Mouse (Mus musculus): Measurements from ENCODE around the gene Igfbp6.

DNA sequence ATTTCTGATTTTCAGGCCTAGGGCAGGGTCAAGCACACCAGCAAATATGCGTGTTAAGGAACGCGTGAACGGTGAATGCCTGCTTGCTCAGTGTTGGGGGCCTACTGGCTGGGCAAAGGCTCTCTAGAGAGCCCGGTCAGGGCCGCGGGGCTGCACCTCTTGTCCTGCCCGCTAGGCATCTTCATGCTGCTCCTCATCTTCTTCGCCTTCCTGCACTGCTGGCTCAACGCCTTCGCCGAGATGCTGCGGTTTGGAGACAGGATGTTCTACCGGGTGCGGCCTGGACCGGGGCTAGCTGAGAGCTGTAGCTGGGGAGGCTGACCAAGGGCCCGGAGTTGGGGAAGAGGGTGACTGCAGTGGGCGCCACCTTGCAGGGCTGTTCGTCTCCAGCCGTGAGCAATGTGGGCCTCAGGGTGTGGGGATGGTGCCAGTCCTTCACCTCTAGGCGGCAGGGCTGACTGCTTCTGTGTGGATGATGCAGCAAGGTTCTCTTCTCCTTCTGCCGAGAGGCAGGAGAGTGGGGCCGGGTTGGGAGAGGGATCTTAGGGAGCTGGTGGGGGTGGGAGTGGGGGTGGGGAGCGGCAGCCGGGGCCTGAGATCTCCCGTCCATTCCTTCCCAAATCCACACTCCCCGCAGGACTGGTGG, 16.4 kb downstream of the Igfbp6 start:
- TF ChIP-seq GATA1 (IDR thresholded peaks at IDR 0.05; ENCODE audit: borderline replicate concordance, low read length) (no peak), FLI1 (IDR thresholded peaks at IDR 0.05; ENCODE audit: low read length) (no peak)

Measured in megakaryocyte, embryonic 14.5 days (primary cell).